Mouse (Mus musculus): ENCODE results near the gene Pdik1l. TPM values are rescaled to one million over a fixed set of nuclear protein-coding genes. Genes with fewer than 3 reads are reported as not detected.

The Pdik1l gene
- polyA plus RNA-seq, 1 experiment from 2014 or later, result 13.5 TPM

GRCm38 (mm10) chr4:134237582-134238278 lies 50.0 kb downstream of the Pdik1l start:
- WGBS, result 23% methylated on average over 19 of the region's 19 CpGs
- Histone ChIP-seq H3K9me3 (ENCODE audit: control insufficient read depth, low read length) (no peaks in the 10 kb centered on the region), H3K4me1 (ENCODE audit: control insufficient read depth in 2 of 2, insufficient read depth in 2 of 2, low read length in 2 of 2) (peaks cover 11 to 12% of the 10 kb centered on the region in 2 experiments; a peak in 3 of 4 replicates), H3K27ac (replicated peaks in 1 of 2; ENCODE audit: control insufficient read depth in 1 of 2, insufficient read depth in 1 of 2, low read depth in 2 of 2, low read length in 2 of 2) (no peak overlapping the region), H3K36me3 (ENCODE audit: control insufficient read depth, insufficient read depth, low read length) (no peaks in the 10 kb centered on the region), H3K4me3 (ENCODE audit: control insufficient read depth in 1 of 2, insufficient read depth in 1 of 2, low read depth in 1 of 2, low read length in 2 of 2) (peak overlapping the region; percentile 46 to 47), H3K9ac (ENCODE audit: low read length) (peak overlapping the region; percentile 48), H3K27me3 (ENCODE audit: control insufficient read depth, insufficient read depth, low read length) (no peaks in the 10 kb centered on the region; the same call in none of the 2 replicates), H3K4me2 (ENCODE audit: low read length) (peak overlapping the region; percentile 78)
- ATAC-seq (ENCODE audit: insufficient number of reproducible peaks, insufficient read depth, low FRiP score, low read depth), result no peak

- Histone ChIP-seq H3K9ac (ENCODE audit: low read length) (no peak overlapping the region), H3K27ac (replicated peaks in 1 of 2; ENCODE audit: control insufficient read depth in 1 of 2, insufficient read depth in 1 of 2, low read depth in 2 of 2, low read length in 2 of 2) (no peak overlapping the region), H3K4me1 (ENCODE audit: control insufficient read depth in 2 of 2, insufficient read depth in 2 of 2, low read length in 2 of 2) (peaks cover 11 to 12% of the 10 kb centered on the region in 2 experiments; a peak in 3 of 4 replicates), H3K27me3 (ENCODE audit: control insufficient read depth, insufficient read depth, low read length) (peaks cover 4% of the 10 kb centered on the region), H3K9me3 (ENCODE audit: control insufficient read depth, low read length) (no peaks in the 10 kb centered on the region), H3K4me3 (ENCODE audit: control insufficient read depth in 1 of 2, insufficient read depth in 1 of 2, low read depth in 1 of 2, low read length in 2 of 2) (no peak overlapping the region), H3K4me2 (ENCODE audit: low read length) (no peak overlapping the region), H3K36me3 (ENCODE audit: control insufficient read depth, insufficient read depth, low read length) (no peaks in the 10 kb centered on the region)
- no peak for ATAC-seq (ENCODE audit: insufficient number of reproducible peaks, insufficient read depth, low FRiP score, low read depth)
- WGBS, result 58% methylated on average over 5 of the region's 5 CpGs
Measured at GRCm38 (mm10) chr4:134234876-134235275, 52.8 kb downstream of the Pdik1l start.

GRCm38 (mm10) chr4:134230431-134230830 lies 57.3 kb downstream of the Pdik1l start:
- no peak overlapping the region for H3K27ac ChIP-seq (replicated peaks in 1 of 2; ENCODE audit: control insufficient read depth in 1 of 2, insufficient read depth in 1 of 2, low read depth in 2 of 2, low read length in 2 of 2)
- H3K4me1 ChIP-seq (ENCODE audit: control insufficient read depth in 2 of 2, insufficient read depth in 2 of 2, low read length in 2 of 2), result no peaks in the 10 kb centered on the region
- H3K27me3 ChIP-seq (ENCODE audit: control insufficient read depth, insufficient read depth, low read length), result peaks cover 4% of the 10 kb centered on the region; the same call in 1 of the 2 replicates
- WGBS, result 28% methylated on average over 8 of the region's 8 CpGs
- H3K9me3 ChIP-seq (ENCODE audit: control insufficient read depth, low read length), result no peaks in the 10 kb centered on the region
- ATAC-seq (ENCODE audit: insufficient number of reproducible peaks, insufficient read depth, low FRiP score, low read depth), result no peak
- H3K9ac ChIP-seq (ENCODE audit: low read length), result no peak overlapping the region
- H3K36me3 ChIP-seq (ENCODE audit: control insufficient read depth, insufficient read depth, low read length), result no peaks in the 10 kb centered on the region
- no peak overlapping the region for H3K4me3 ChIP-seq (ENCODE audit: control insufficient read depth in 1 of 2, insufficient read depth in 1 of 2, low read depth in 1 of 2, low read length in 2 of 2)
- H3K4me2 ChIP-seq (ENCODE audit: low read length), result no peak overlapping the region

- ATAC-seq (ENCODE audit: insufficient number of reproducible peaks, insufficient read depth, low FRiP score, low read depth), result no peak
- Histone ChIP-seq H3K27ac (replicated peaks in 1 of 2; ENCODE audit: control insufficient read depth in 1 of 2, insufficient read depth in 1 of 2, low read depth in 2 of 2, low read length in 2 of 2) (no peak within 1 kb of the TSS), H3K9ac (ENCODE audit: low read length) (no peak within 1 kb of the TSS), H3K27me3 (ENCODE audit: control insufficient read depth, insufficient read depth, low read length) (peaks cover 4% of the 10 kb centered on the region; the same call in 1 of the 2 replicates), H3K9me3 (ENCODE audit: control insufficient read depth, low read length) (no peaks in the 10 kb centered on the region), H3K36me3 (ENCODE audit: control insufficient read depth, insufficient read depth, low read length) (no peaks in the 10 kb centered on the region), H3K4me1 (ENCODE audit: control insufficient read depth in 2 of 2, insufficient read depth in 2 of 2, low read length in 2 of 2) (no peaks in the 10 kb centered on the region), H3K4me3 (ENCODE audit: control insufficient read depth in 1 of 2, insufficient read depth in 1 of 2, low read depth in 1 of 2, low read length in 2 of 2) (no peak within 1 kb of the TSS), H3K4me2 (ENCODE audit: low read length) (no peak within 1 kb of the TSS)
- WGBS, result 60% methylated on average over 8 of the region's 8 CpGs
Measured at GRCm38 (mm10) chr4:134227194-134227593, 60.5 kb downstream of the Pdik1l start, which contains the start of gene Catsper4. Catsper4 (minus strand) TSS chr4:134227383.

Other genes with a start within 250 kb of the Pdik1l start
- gene Zfp683, start 234.1 kb downstream of the Pdik1l start, polyA plus RNA-seq (2014; fragmentation: Nextera tagmentation; extraction: Ambion mirVana), result not detected in 2 replicates
- 0.12 TPM in 1 of 2 replicates, not detected in the other for gene Crybg2, start 227.1 kb downstream of the Pdik1l start, polyA plus RNA-seq (2014; fragmentation: Nextera tagmentation; extraction: Ambion mirVana)
- 10.7 and 16.4 TPM in 2 replicates for gene Cd52, start 192.8 kb downstream of the Pdik1l start, polyA plus RNA-seq (2014; fragmentation: Nextera tagmentation; extraction: Ambion mirVana)
- gene Ubxn11, start 185.3 kb downstream of the Pdik1l start, polyA plus RNA-seq (2014; fragmentation: Nextera tagmentation; extraction: Ambion mirVana), result 1.1 and 2.9 TPM in 2 replicates
- 196 and 209 TPM in 2 replicates for gene Sh3bgrl3, start 159.1 kb downstream of the Pdik1l start, polyA plus RNA-seq (2014; fragmentation: Nextera tagmentation; extraction: Ambion mirVana)
- gene Cep85, start 100.8 kb downstream of the Pdik1l start, polyA plus RNA-seq (2014; fragmentation: Nextera tagmentation; extraction: Ambion mirVana), result 35.4 and 37.0 TPM in 2 replicates
- not detected in 2 replicates for gene Gm7534, start 84.9 kb downstream of the Pdik1l start, polyA plus RNA-seq (2014; fragmentation: Nextera tagmentation; extraction: Ambion mirVana)
- not detected in 2 replicates for gene Catsper4, start 60.5 kb downstream of the Pdik1l start, polyA plus RNA-seq (2014; fragmentation: Nextera tagmentation; extraction: Ambion mirVana)
- 0.57 and 0.62 TPM in 2 replicates for gene Cnksr1, start 49.5 kb downstream of the Pdik1l start, polyA plus RNA-seq (2014; fragmentation: Nextera tagmentation; extraction: Ambion mirVana)
- 0.20 TPM in 1 of 2 replicates, not detected in the other for gene E130218I03Rik, start 44.2 kb downstream of the Pdik1l start, polyA plus RNA-seq (2014; fragmentation: Nextera tagmentation; extraction: Ambion mirVana)
- 8.6 and 9.1 TPM in 2 replicates for gene Zfp593, start 42.3 kb downstream of the Pdik1l start, polyA plus RNA-seq (2014; fragmentation: Nextera tagmentation; extraction: Ambion mirVana)
- gene Gm30191, start 41.0 kb downstream of the Pdik1l start, polyA plus RNA-seq (2014; fragmentation: Nextera tagmentation; extraction: Ambion mirVana), result not detected in 2 replicates
- gene Grrp1, start 33.8 kb downstream of the Pdik1l start, polyA plus RNA-seq (2014; fragmentation: Nextera tagmentation; extraction: Ambion mirVana), result 4.4 and 6.2 TPM in 2 replicates
- 39.4 and 43.2 TPM in 2 replicates for gene Trim63, start 27.2 kb upstream of the Pdik1l start, polyA plus RNA-seq (2014; fragmentation: Nextera tagmentation; extraction: Ambion mirVana)
- gene Slc30a2, start 55.3 kb upstream of the Pdik1l start, polyA plus RNA-seq (2014; fragmentation: Nextera tagmentation; extraction: Ambion mirVana), result 0.08 and 0.11 TPM in 2 replicates
- gene Extl1, start 96.0 kb upstream of the Pdik1l start, polyA plus RNA-seq (2014; fragmentation: Nextera tagmentation; extraction: Ambion mirVana), result 2.8 and 2.9 TPM in 2 replicates
- 11.1 and 12.8 TPM in 2 replicates for gene Pafah2, start 108.4 kb upstream of the Pdik1l start, polyA plus RNA-seq (2014; fragmentation: Nextera tagmentation; extraction: Ambion mirVana)
- gene Stmn1, start 180.4 kb upstream of the Pdik1l start, polyA plus RNA-seq (2014; fragmentation: Nextera tagmentation; extraction: Ambion mirVana), result 933 and 977 TPM in 2 replicates
- 4.2 and 4.6 TPM in 2 replicates for gene Paqr7, start 208.8 kb upstream of the Pdik1l start, polyA plus RNA-seq (2014; fragmentation: Nextera tagmentation; extraction: Ambion mirVana)
- 2.3 and 3.2 TPM in 2 replicates for gene Aunip, start 223.1 kb upstream of the Pdik1l start, polyA plus RNA-seq (2014; fragmentation: Nextera tagmentation; extraction: Ambion mirVana)
- gene Mtfr1l, start 247.5 kb upstream of the Pdik1l start, polyA plus RNA-seq (2014; fragmentation: Nextera tagmentation; extraction: Ambion mirVana), result 170 and 175 TPM in 2 replicates

Data from heart, embryonic 14.5 days (tissue).